Mouse (Mus musculus) neutrophil, adult 5-6 weeks (primary cell): Measurements from ENCODE around the gene Zik1. TPM values are rescaled to one million over a fixed set of nuclear protein-coding genes. Genes with fewer than 3 reads are reported as not detected.

Source experiments
- ATAC-seq: fragments of 151-379, 151-347 bp; 2 replicates; pipeline ENCODE4 v1.8.0; 2017; ENCODE audit warnings: mild to moderate bottlenecking, moderate TSS enrichment; ENCODE audit not compliant: insufficient number of reproducible peaks, poor library complexity, low FRiP score, severe bottlenecking; ENCODE audit errors: extremely low read depth
- total RNA-seq: library from RNA; stranded (forward); fragments of 200-1000 nt; gene quantifications from 2 replicates; pipeline ENCODE4 v1.2.3, GENCODE M21; 2017

The Zik1 gene
- 0.12 and 0.58 TPM in 2 replicates for total RNA-seq

- peak; percentile 78; the same call in 1 of the 2 replicates for ATAC-seq
These were observed at the start of gene Zik1 for GRCm38 (mm10) chr7:10494786-10495521. Gene Zik1, minus strand, starts transcription at chr7:10495394.

- no peak for ATAC-seq
These were observed 384 bp upstream of the Zik1 start for GRCm38 (mm10) chr7:10495578-10495977.

GRCm38 (mm10) chr7:10480588-10481233, 14.5 kb downstream of the Zik1 start:
- no peak for ATAC-seq

- no peak for ATAC-seq
These were observed 15.4 kb downstream of the Zik1 start for GRCm38 (mm10) chr7:10479813-10480212.

GRCm38 (mm10) chr7:10458166-10458565, 37.0 kb downstream of the Zik1 start:
- no peak for ATAC-seq

- ATAC-seq = no peak
These were observed 52.2 kb downstream of the Zik1 start, which contains the start of gene Vmn1r67 for GRCm38 (mm10) chr7:10443031-10443430. Gene Vmn1r67, plus strand, starts transcription at chr7:10443331.

Other genes starting within 250 kb of the Zik1 start
- 0.25 TPM in 1 of 2 replicates, not detected in the other for gene Vmn1r66, start 217.4 kb downstream of the Zik1 start, total RNA-seq
- gene Vmn1r67, start 52.1 kb downstream of the Zik1 start, total RNA-seq = not detected in 2 replicates
- gene Vmn1r68, start 63.1 kb upstream of the Zik1 start, total RNA-seq = not detected in 2 replicates
- 0.25 TPM in 1 of 2 replicates, not detected in the other for gene Vmn1r69, start 118.3 kb upstream of the Zik1 start, total RNA-seq
- not detected in 2 replicates for gene Vmn1r70, start 136.1 kb upstream of the Zik1 start, total RNA-seq
- gene Nlrp4b, start 192.4 kb upstream of the Zik1 start, total RNA-seq = 0.23 TPM in 1 of 2 replicates, not detected in the other